Mouse (Mus musculus): ENCODE data around the gene Gm38655. TPM values are rescaled to one million over a fixed set of nuclear protein-coding genes. Genes with fewer than 3 reads are reported as not detected.

Gm38655 gene
- polyA plus RNA-seq, 1 experiment, result 0.11 TPM

DNA sequence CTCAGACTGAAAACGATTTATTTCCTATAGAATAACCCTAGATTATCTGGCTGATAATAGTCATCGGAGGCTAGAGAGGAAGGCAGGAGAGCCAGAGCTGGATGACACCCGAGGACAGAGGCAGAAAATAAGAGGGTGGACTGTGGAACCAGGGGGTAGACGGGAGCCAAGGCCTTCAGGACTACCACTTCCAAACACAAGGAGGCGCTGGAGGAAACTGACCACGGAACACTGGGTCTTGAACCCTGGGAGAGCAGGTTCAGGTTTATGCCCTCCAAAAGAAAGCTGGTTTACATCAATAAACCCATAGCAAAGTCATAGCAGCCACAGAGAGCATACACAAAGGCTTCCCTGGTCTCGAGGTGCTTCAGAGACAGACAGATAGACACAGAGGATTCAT lies 51.3 kb downstream of the Gm38655 start:
- DNase-seq, result peak; percentile 51
- H3K27ac ChIP-seq (ENCODE audit: control insufficient read depth, insufficient read depth, low read length), result no peak overlapping the region
- no peak overlapping the region for H3K4me3 ChIP-seq (ENCODE audit: control insufficient read depth, insufficient read depth, low read length)
- WGBS, result 26% methylated on average over 7 of the region's 7 CpGs
- H3K4me1 ChIP-seq (replicated peaks; ENCODE audit: control insufficient read depth, insufficient read depth, low read length), result no peaks in the 10 kb centered on the region
- no peaks in the 10 kb centered on the region for H3K27me3 ChIP-seq (ENCODE audit: control insufficient read depth, insufficient read depth, low read length)
- H3K36me3 ChIP-seq (ENCODE audit: control insufficient read depth, insufficient read depth, low read length), result no peaks in the 10 kb centered on the region
- peak; percentile 41; the same call in 1 of the 2 replicates for TF ChIP-seq CTCF (IDR thresholded peaks at IDR 0.05; ENCODE audit: borderline replicate concordance, control insufficient read depth, extremely low read depth, insufficient read depth, low read length, poor library complexity)
- no peak for TF ChIP-seq POLR2A (IDR thresholded peaks at IDR 0.05; ENCODE audit: control insufficient read depth, extremely low read depth, insufficient read depth, low read length, poor library complexity)

Other genes starting within 250 kb of the Gm38655 start
- gene Mapk8ip3, start 238.5 kb downstream of the Gm38655 start, polyA plus RNA-seq (2012; rRNA removed), result 255 and 272 TPM in 2 replicates
- 13.5 and 15.0 TPM in 2 replicates for gene Jpt2, start 214.8 kb downstream of the Gm38655 start, polyA plus RNA-seq (2012; rRNA removed)
- gene Cramp1l, start 159.7 kb downstream of the Gm38655 start, polyA plus RNA-seq (2012; rRNA removed), result 41.4 and 46.9 TPM in 2 replicates
- gene Ift140, start 159.4 kb downstream of the Gm38655 start, polyA plus RNA-seq (2012; rRNA removed), result 17.0 and 22.6 TPM in 2 replicates
- 7.2 and 11.3 TPM in 2 replicates for gene Tmem204, start 91.9 kb downstream of the Gm38655 start, polyA plus RNA-seq (2012; rRNA removed)
- 26.4 and 28.1 TPM in 2 replicates for gene Telo2, start 59.5 kb downstream of the Gm38655 start, polyA plus RNA-seq (2012; rRNA removed)
- not detected in 2 replicates for gene Ptx4, start 54.7 kb downstream of the Gm38655 start, polyA plus RNA-seq (2012; rRNA removed)
- 43.4 and 45.9 TPM in 2 replicates for gene Clcn7, start 42.1 kb downstream of the Gm38655 start, polyA plus RNA-seq (2012; rRNA removed)
- gene Ccdc154, start 13.0 kb downstream of the Gm38655 start, polyA plus RNA-seq (2012; rRNA removed), result 0.05 and 0.09 TPM in 2 replicates
- gene BC003965, start 9.1 kb upstream of the Gm38655 start, polyA plus RNA-seq (2012; rRNA removed), result 17.8 and 18.8 TPM in 2 replicates
- gene Unkl, start 12.9 kb upstream of the Gm38655 start, polyA plus RNA-seq (2012; rRNA removed), result 60.1 and 64.6 TPM in 2 replicates
- gene Gnptg, start 64.7 kb upstream of the Gm38655 start, polyA plus RNA-seq (2012; rRNA removed), result 39.8 and 47.7 TPM in 2 replicates
- gene Tsr3, start 64.7 kb upstream of the Gm38655 start, polyA plus RNA-seq (2012; rRNA removed), result 38.0 and 40.9 TPM in 2 replicates
- gene Baiap3, start 80.9 kb upstream of the Gm38655 start, polyA plus RNA-seq (2012; rRNA removed), result 56.5 and 60.9 TPM in 2 replicates
- gene Ube2i, start 99.2 kb upstream of the Gm38655 start, polyA plus RNA-seq (2012; rRNA removed), result 304 and 316 TPM in 2 replicates
- 1.2 and 1.3 TPM in 2 replicates for gene Prss34, start 122.9 kb upstream of the Gm38655 start, polyA plus RNA-seq (2012; rRNA removed)
- gene Prss28, start 133.2 kb upstream of the Gm38655 start, polyA plus RNA-seq (2012; rRNA removed), result 0.13 and 0.18 TPM in 2 replicates
- 2.3 and 2.7 TPM in 2 replicates for gene Prss29, start 143.2 kb upstream of the Gm38655 start, polyA plus RNA-seq (2012; rRNA removed)
- 0.44 and 0.61 TPM in 2 replicates for gene Tpsab1, start 170.1 kb upstream of the Gm38655 start, polyA plus RNA-seq (2012; rRNA removed)
- 4.7 and 7.6 TPM in 2 replicates for gene Tpsb2, start 190.8 kb upstream of the Gm38655 start, polyA plus RNA-seq (2012; rRNA removed)
- gene Tpsg1, start 193.8 kb upstream of the Gm38655 start, polyA plus RNA-seq (2012; rRNA removed), result 0.80 and 1.8 TPM in 2 replicates

Data from thymus, adult 2 months (tissue).